8 mouse cellular contexts compared by ENCODE assay signal in genomic region chr12:69892371-69893251, GRCm38 (mm10). TPM values are rescaled to one million over a fixed set of nuclear protein-coding genes. Genes with fewer than 3 reads are reported as not detected.
DNase-seq lines count a peak whose midpoint lies in the region; ATAC-seq lines count a peak whose summit lies in the region.

Atl1 (plus strand) TSS chr12:69892614.
Map4k5 (minus strand) TSS chr12:69893200.

- WGBS in intestine, embryonic 14.5 days = under 1% methylated on average over 110 of the region's 118 CpGs

- peak within 1 kb of the TSS; percentile 93 for H3K27ac ChIP-seq in intestine, embryonic 14.5 days (ENCODE audit: low read depth)

- peak within 1 kb of the TSS; percentile 96 for H3K9ac ChIP-seq in intestine, embryonic 14.5 days (ENCODE audit: low read length)

- peak; percentile 96 for ATAC-seq in intestine, embryonic 14.5 days (replicated peaks; ENCODE audit: low FRiP score, low TSS enrichment, low read depth)
- ATAC-seq in megakaryocyte progenitor cell, adult 5-6 weeks (replicated peaks; ENCODE audit: poor library complexity) = peak; percentile 94

- no peaks in the 10 kb centered on the region for H3K27me3 ChIP-seq in intestine, embryonic 14.5 days (replicated peaks; ENCODE audit: control insufficient read depth, insufficient read depth, low read length)

- H3K9me3 ChIP-seq in intestine, embryonic 14.5 days (ENCODE audit: control insufficient read depth, low read length) = no peaks in the 10 kb centered on the region

- peak within 1 kb of the TSS; percentile 93 for H3K4me3 ChIP-seq in intestine, embryonic 14.5 days (ENCODE audit: low read depth, low read length)

- H3K36me3 ChIP-seq in intestine, embryonic 14.5 days (ENCODE audit: control insufficient read depth, insufficient read depth, low read length) = no peaks in the 10 kb centered on the region

- H3K4me1 ChIP-seq in intestine, embryonic 14.5 days (replicated peaks; ENCODE audit: control insufficient read depth, insufficient read depth, low read length) = peaks cover 37% of the 10 kb centered on the region

- DNase-seq in adrenal gland, adult 18-20 months (ENCODE audit: low spot score in 2 of 2) = peak; percentile 91 to 92
- peak; percentile 91 for DNase-seq in embryo, embryonic 10.5 days (ENCODE audit: low spot score)
- peak; percentile 93 for DNase-seq in gastrocnemius, postnatal 14 days
- DNase-seq in intestine, embryonic 14.5 days (ENCODE audit: low spot score) = peak; percentile 89
- DNase-seq in left cerebral cortex, postnatal 10 days (ENCODE audit: extremely low spot score in 1 of 2, low spot score in 2 of 2) = peak; percentile 82 to 95
- peak; percentile 93 for DNase-seq in right cerebral cortex, postnatal 10 days (ENCODE audit: low spot score in 2 of 2)
- DNase-seq in urinary bladder, postnatal 14 days (ENCODE audit: low spot score) = peak; percentile 90

- peak within 1 kb of the TSS; percentile 73 for H3K4me2 ChIP-seq in intestine, embryonic 14.5 days (ENCODE audit: low read length)

- intact Hi-C loops in gastrocnemius, postnatal 14 days (cut with DNase I; ENCODE audit: low total_unique reads) = loop anchor here (10.0 kb wide), 1 partner anchor 58 kb away; no protein-coding TSS in a partner anchor
- intact Hi-C loops in left cerebral cortex, postnatal 10 days (cut with DNase I) = loop anchor here (10.0 kb wide), 1 partner anchor 158 kb away; no protein-coding TSS in a partner anchor

RNA-seq across cellular contexts. Expression of gene Atl1, which starts in this region (rescaled TPM):
- 1 to 10 TPM; 4.9 to 8.9 TPM for total RNA-seq in adrenal gland, adult 18-20 months (2021)
- 1 to 10 TPM; 1.3 to 2.7 TPM for total RNA-seq in gastrocnemius, postnatal 14 days (2021)
- polyA plus RNA-seq in intestine, embryonic 14.5 days (2014; fragmentation: Nextera tagmentation; extraction: Ambion mirVana) = 6.9 and 8.6 TPM in 2 replicates
- total RNA-seq in left cerebral cortex, postnatal 10 days (2021) = 100 to 1,000 TPM; 225 to 235 TPM
- total RNA-seq in megakaryocyte progenitor cell, adult 5-6 weeks (2015) = 0.79 and 1.4 TPM in 2 replicates
- 1.4 and 2.6 TPM in 2 replicates for total RNA-seq in megakaryocyte progenitor cell, adult 5-6 weeks (2017)

RNA-seq across cellular contexts. Expression of gene Map4k5, which starts in this region (rescaled TPM):
- total RNA-seq in adrenal gland, adult 18-20 months (2021) = 10 to 100 TPM; 24.3 to 27.3 TPM
- total RNA-seq in gastrocnemius, postnatal 14 days (2021) = 10 to 100 TPM; 20.3 to 21.3 TPM
- 32.0 and 34.8 TPM in 2 replicates for polyA plus RNA-seq in intestine, embryonic 14.5 days (2014; fragmentation: Nextera tagmentation; extraction: Ambion mirVana)
- total RNA-seq in left cerebral cortex, postnatal 10 days (2021) = 10 to 100 TPM; 39.2 to 40.4 TPM
- 14.9 and 17.7 TPM in 2 replicates for total RNA-seq in megakaryocyte progenitor cell, adult 5-6 weeks (2015)
- total RNA-seq in megakaryocyte progenitor cell, adult 5-6 weeks (2017) = 16.8 and 18.0 TPM in 2 replicates

Comparison
In these comparisons a context has a peak if more than half of its experiments do, and no peak if none do; other contexts are left out.
1. Peak in every context shown above with its lines: DNase-seq, ATAC-seq, H3K4me3 ChIP-seq and H3K27ac ChIP-seq.
2. RNA of gene Atl1 (total RNA-seq): 225 to 235 TPM in left cerebral cortex, postnatal 10 days; 4.9 to 8.9 TPM in adrenal gland, adult 18-20 months, 1.3 to 2.7 TPM in gastrocnemius, postnatal 14 days and 0.79 to 2.6 TPM in megakaryocyte progenitor cell, adult 5-6 weeks; every median in the first group is over 10 times any median in the second.